Mouse (Mus musculus): ENCODE measurements at regions not wholly inside any gene's neighbourhood (a gene's known extent, or its start where the extent isn't known, plus 50 kb on each side); places are given as distances from the start of the nearest gene placed in this dataset.
A peak's percentile ranks its signal among the peaks of the same experiment; 100 is the strongest.

DNA sequence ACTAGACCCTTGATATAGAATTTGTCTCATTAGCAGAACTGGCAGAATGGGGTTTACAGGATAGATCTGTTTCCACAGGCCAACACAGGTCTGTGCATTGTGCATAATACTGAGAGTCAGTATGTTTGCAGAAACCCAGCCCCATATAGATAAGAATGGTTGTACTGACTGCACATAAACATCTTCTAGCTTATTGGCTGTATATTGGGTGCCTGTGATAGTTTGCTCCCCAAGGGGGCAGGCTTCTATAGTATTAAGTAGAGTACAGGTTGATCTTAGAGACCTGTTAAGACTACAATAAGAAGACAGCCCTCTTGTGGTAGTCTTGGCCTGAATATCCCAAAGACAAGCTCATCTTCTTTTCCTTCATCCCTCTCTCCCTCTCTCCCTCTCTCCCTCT is 90.1 kb upstream of the Tex13c2 start:
- H3K4me2 ChIP-seq (ENCODE audit: low read depth, low read length, severe bottlenecking) = no peak overlapping the region
- H3K4me1 ChIP-seq (replicated peaks; ENCODE audit: control insufficient read depth, insufficient read depth, low read length) = no peaks in the 10 kb centered on the region
- H3K4me3 ChIP-seq (ENCODE audit: low read depth, low read length) = no peak overlapping the region
- H3K27me3 ChIP-seq (ENCODE audit: control insufficient read depth, insufficient read depth, low read length) = no peaks in the 10 kb centered on the region
- H3K9me3 ChIP-seq (ENCODE audit: control insufficient read depth, low read length) = no peaks in the 10 kb centered on the region
- H3K36me3 ChIP-seq (ENCODE audit: control insufficient read depth, insufficient read depth, low read length) = no peaks in the 10 kb centered on the region
- no peak overlapping the region for H3K27ac ChIP-seq (ENCODE audit: low read depth, low read length)
- DNase-seq (ENCODE audit: low spot score) (no peak), ATAC-seq (replicated peaks; ENCODE audit: low FRiP score) (no peak)
- H3K9ac ChIP-seq (ENCODE audit: low read length) = no peak overlapping the region

DNA sequence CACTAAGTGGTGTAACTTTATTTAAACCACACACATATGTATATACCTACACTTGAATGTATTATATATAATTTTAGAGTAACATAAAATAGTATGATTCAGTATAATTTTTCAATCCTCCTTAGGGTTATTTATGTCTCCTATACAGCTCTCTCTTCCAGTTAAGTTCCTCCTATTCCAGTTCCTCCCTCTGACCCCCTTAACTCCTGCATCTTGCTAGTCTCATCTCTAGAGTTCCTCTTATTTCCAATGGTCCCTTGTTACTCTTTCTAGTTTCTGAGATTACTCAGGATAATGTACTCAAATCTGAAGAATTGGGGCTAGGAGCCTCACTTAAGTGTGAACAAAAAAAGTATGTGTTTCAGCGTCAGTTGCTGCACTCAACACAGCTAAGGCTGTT is 88.4 kb upstream of the Tex13c2 start:
- H3K27ac ChIP-seq (ENCODE audit: low read depth, low read length) = no peak overlapping the region
- no peak overlapping the region for H3K4me3 ChIP-seq (ENCODE audit: low read depth, low read length)
- no peak for ATAC-seq (replicated peaks; ENCODE audit: low FRiP score)
- H3K4me2 ChIP-seq (ENCODE audit: low read depth, low read length, severe bottlenecking) = no peak overlapping the region
- no peak for DNase-seq (ENCODE audit: low spot score)
- 47% methylated on average over 1 of the region's 1 CpGs for WGBS
- no peaks in the 10 kb centered on the region for H3K27me3 ChIP-seq (ENCODE audit: control insufficient read depth, insufficient read depth, low read length)
- H3K9ac ChIP-seq (ENCODE audit: low read length) = no peak overlapping the region
- H3K36me3 ChIP-seq (ENCODE audit: control insufficient read depth, insufficient read depth, low read length) = no peaks in the 10 kb centered on the region
- H3K4me1 ChIP-seq (replicated peaks; ENCODE audit: control insufficient read depth, insufficient read depth, low read length) = no peaks in the 10 kb centered on the region
- no peaks in the 10 kb centered on the region for H3K9me3 ChIP-seq (ENCODE audit: control insufficient read depth, low read length)

DNA sequence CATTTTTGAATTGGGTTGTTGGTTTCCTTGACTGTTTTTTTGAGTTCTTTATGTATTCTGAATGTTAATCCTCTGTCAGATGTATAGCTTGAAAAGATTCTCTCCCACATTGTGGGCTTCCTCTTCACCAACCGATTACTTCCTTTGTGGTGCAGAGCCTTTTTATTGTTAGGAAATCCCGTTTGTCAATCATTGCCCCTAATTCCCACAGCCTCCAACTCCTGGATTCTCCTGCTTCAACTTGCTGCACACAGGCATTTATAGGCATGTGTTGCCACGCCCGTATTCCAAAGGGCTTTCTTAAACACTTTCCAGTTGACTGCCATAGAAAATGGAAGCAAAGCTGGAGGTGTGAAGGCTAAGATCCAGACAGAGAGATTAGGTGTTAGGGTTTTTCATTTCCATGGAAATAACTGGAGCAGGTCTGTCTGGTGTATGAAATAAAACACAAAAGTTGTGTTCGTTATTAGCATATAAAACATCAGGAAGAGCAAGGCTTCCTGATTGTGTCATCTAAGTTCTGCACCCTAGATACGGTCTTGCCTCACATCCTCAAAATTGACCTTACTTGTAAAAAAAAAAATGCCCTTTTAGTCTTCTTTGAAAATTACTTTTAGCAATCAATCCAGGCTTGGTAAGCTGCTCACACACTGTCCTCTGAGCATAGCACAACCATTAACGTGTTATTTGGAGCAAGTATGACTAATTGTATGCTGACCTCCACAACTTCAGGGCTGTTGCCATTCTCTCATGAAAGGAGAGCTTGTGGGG is 87.7 kb upstream of the Tex13c2 start:
- H3K4me2 ChIP-seq (ENCODE audit: low read depth, low read length, severe bottlenecking) = no peak overlapping the region
- WGBS = 40% methylated on average over 7 of the region's 7 CpGs
- H3K27ac ChIP-seq (ENCODE audit: low read depth, low read length) = peak overlapping the region; percentile 25; the same call in 1 of the 2 replicates
- ATAC-seq (replicated peaks; ENCODE audit: low FRiP score) = 0 out of 2 replicates have a peak, but pooled peaks have one; percentile 24
- H3K27me3 ChIP-seq (ENCODE audit: control insufficient read depth, insufficient read depth, low read length) = no peaks in the 10 kb centered on the region
- no peaks in the 10 kb centered on the region for H3K4me1 ChIP-seq (replicated peaks; ENCODE audit: control insufficient read depth, insufficient read depth, low read length)
- DNase-seq (ENCODE audit: low spot score) = no peak
- no peaks in the 10 kb centered on the region for H3K36me3 ChIP-seq (ENCODE audit: control insufficient read depth, insufficient read depth, low read length)
- H3K9ac ChIP-seq (ENCODE audit: low read length) = no peak overlapping the region
- no peaks in the 10 kb centered on the region for H3K9me3 ChIP-seq (ENCODE audit: control insufficient read depth, low read length)
- H3K4me3 ChIP-seq (ENCODE audit: low read depth, low read length) = no peak overlapping the region

GRCm38 (mm10) chrX:42402335-42402605 is 87.2 kb upstream of the Tex13c2 start:
- DNase-seq (ENCODE audit: low spot score) (no peak), ATAC-seq (replicated peaks; ENCODE audit: low FRiP score) (0 out of 2 replicates have a peak, but pooled peaks have one; percentile 53)
- H3K4me3 ChIP-seq (ENCODE audit: low read depth, low read length) = no peak overlapping the region
- H3K4me1 ChIP-seq (replicated peaks; ENCODE audit: control insufficient read depth, insufficient read depth, low read length) = no peaks in the 10 kb centered on the region
- H3K27me3 ChIP-seq (ENCODE audit: control insufficient read depth, insufficient read depth, low read length) = no peaks in the 10 kb centered on the region
- no peak overlapping the region for H3K4me2 ChIP-seq (ENCODE audit: low read depth, low read length, severe bottlenecking)
- no peak overlapping the region for H3K27ac ChIP-seq (ENCODE audit: low read depth, low read length)
- WGBS = 51% methylated on average over 4 of the region's 4 CpGs
- no peaks in the 10 kb centered on the region for H3K9me3 ChIP-seq (ENCODE audit: control insufficient read depth, low read length)
- no peaks in the 10 kb centered on the region for H3K36me3 ChIP-seq (ENCODE audit: control insufficient read depth, insufficient read depth, low read length)
- no peak overlapping the region for H3K9ac ChIP-seq (ENCODE audit: low read length)

DNA sequence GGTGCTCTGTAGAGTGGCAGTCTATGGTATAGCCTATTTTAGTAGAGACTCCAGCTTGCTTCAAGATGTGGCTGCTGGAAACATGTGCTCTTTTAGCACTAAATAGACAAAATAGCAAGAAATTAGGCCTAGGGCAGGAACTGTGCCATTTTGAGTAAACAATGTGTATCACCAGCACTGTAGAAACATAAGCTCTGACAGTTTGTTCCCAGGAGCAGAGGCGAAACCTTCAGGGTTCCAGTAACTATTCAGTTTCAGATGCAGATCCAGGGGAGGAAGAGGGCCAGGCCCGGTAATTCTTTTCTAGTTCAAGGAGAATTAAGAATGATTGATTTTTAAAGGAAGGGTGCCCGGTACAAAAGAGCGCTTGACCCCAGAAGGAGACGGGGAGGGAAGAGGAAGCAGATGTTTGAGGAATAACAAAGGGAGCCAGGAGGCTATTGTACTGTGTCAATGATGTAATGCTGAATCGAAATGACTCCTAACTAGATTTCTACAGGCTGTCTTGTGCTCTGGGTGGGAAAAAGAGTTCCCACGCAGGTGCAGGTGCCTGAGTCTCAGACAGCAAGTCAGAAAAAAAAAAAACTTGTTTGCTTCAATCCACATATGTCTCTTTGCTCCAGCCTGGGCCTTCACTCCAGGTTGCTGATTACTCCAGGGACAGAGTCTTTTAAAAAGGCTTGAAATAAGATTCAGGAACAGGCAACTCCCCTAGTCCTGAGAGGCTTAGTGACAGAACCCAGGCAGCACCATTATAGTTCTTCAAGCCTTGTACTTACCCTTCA is 57.4 kb upstream of the Tex13c2 start:
- no peaks in the 10 kb centered on the region; the same call in 1 of the 2 replicates for H3K4me1 ChIP-seq (replicated peaks; ENCODE audit: control insufficient read depth, insufficient read depth, low read length)
- H3K27ac ChIP-seq (ENCODE audit: low read depth, low read length) = peak overlapping the region; percentile 51
- no peaks in the 10 kb centered on the region for H3K9me3 ChIP-seq (ENCODE audit: control insufficient read depth, low read length)
- H3K4me2 ChIP-seq (ENCODE audit: low read depth, low read length, severe bottlenecking) = no peak overlapping the region
- H3K9ac ChIP-seq (ENCODE audit: low read length) = no peak overlapping the region
- H3K27me3 ChIP-seq (ENCODE audit: control insufficient read depth, insufficient read depth, low read length) = no peaks in the 10 kb centered on the region
- no peaks in the 10 kb centered on the region for H3K36me3 ChIP-seq (ENCODE audit: control insufficient read depth, insufficient read depth, low read length)
- ATAC-seq (replicated peaks; ENCODE audit: low FRiP score) = peak; percentile 90
- no peak overlapping the region for H3K4me3 ChIP-seq (ENCODE audit: low read depth, low read length)
- DNase-seq (ENCODE audit: low spot score) = no peak
- WGBS = 29% methylated on average over 7 of the region's 7 CpGs
